Mouse (Mus musculus): ENCODE measurements around the gene Kbtbd8.

Kbtbd8 gene

DNA sequence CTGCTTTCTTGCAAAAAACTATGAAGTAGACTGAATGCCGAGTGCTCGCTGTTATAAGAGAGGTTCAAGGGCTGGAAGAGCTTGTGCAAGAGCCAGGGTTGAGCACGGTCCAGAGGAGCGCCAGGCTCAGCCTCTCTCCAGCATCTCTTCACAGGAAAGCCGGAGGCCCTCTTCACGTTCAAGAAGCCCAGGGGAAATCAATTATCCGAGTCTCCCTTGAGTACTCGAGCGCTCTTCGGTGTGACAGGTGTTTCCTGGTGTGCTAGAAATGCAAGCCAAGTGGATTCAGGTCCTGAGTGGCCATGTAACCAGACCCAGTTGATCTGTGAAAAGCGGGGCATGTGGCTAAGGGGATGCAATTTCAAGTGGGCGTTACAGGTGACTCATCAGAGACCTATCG lies at the start of gene Kbtbd8:
Gene Kbtbd8, plus strand, starts transcription at position 295 of the 400 bp plus-strand sequence.
- no peak for DNase-seq (ENCODE audit: low read depth, low spot score)

DNA sequence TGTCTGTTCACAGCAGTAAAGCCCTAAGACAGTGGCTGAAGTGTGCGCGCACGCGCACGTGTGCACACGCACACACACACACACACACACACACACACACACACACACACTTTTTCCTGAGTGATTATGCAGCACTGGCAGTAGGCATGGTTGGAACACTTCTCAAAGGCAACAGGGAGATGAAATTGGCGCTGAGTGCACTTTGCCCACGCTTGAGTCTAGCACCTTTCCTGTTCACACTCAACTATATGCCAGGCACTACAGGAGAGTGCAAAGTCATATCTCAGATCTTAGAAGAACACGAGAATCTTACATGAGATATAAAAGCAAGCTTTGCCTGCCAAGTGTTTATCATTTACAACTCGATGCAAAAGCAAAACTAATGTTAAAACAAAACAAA lies 47.3 kb upstream of the Kbtbd8 start:
- no peak for DNase-seq (ENCODE audit: low read depth, low spot score)

DNA sequence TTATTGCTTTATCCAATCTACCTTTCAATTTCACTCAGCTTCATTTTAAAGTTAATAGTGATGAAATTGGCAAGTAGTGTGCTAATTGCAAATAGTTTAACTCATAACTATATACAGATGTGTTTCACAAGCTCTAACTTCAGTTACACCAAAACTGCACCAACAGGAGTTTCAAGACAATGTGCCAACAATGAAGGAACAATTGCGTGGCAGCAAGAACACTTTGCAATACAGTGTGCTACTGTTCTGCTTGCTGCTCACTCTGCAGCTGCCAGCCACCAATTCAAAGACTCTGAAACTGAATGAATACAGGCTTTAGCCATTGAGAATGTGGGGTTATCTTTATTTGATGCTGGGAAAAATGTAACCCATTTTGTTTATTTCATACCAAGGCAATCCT lies 31.8 kb upstream of the Kbtbd8 start:
- DNase-seq (ENCODE audit: low read depth, low spot score) = no peak

DNA sequence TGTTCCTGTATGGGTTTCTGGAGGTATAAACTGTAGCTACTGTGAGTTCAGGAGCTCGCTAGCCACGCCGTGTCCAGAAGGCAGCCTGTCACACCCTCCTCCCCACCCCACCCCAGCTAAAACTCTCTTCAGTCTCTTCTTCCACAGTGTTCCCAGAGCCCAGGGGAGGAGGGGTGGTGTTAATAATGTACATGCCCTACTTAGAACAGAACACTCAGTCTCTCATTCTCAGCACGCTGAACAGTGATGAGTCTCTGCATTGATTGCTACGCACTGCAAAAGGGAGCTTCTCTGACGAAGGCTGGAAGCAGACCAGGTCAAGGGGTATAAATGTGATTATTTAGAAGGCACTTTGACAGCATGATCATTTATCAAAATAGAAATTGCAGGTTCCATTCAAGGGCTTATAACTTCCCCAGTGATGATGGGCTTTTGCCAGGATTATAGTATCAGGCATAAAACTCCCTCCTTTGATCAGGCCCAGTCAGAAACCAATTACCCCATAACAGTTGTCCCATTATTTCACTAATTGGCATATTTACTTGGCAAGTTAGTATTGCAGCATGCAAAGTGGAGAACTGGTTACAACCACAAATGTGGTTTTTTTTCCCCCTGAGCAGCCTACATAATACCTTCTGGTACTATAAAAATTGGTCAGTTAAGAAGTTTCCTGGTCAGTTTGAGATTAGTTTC lies 29.7 kb upstream of the Kbtbd8 start:
- no peak for DNase-seq (ENCODE audit: low read depth, low spot score)

DNA sequence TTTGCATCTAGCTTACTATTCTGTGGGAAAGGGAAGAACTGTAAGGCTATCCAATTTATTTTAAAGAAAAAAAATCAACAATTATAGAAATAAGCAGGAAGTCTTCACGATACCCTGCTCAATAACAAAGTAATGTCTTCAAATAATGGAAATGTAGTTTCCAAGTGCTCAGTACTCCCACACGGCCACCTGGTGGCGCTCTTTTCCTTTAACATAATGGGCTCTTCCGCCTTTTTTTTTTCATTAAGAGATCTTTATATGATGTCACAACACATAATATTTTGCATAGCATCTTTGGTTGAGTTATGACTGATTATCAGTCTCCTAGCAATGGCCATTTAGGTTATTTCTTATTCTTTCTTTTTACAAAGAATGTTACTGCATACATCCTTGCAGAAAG lies 29.0 kb upstream of the Kbtbd8 start:
- DNase-seq (ENCODE audit: low read depth, low spot score) = peak; percentile 3

DNA sequence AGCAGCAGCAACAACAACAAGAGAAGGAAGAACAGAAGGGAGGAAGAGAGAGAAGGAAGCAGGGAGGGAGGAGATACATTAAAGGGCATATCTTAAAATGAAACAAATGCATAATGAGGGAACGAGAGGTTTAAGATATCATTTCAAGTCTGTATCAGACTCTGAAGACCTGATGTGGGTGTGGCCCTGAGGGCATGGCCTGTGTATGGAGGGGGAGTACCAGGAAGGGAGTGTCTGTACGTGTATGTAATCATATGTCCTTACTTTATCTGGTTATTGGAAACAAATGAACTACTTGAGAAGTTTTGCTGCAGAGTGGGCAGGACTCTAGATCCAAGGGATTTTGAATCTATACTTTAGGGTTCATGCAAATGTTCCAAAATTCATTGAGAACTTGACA lies 22.3 kb upstream of the Kbtbd8 start:
- DNase-seq (ENCODE audit: low read depth, low spot score) = no peak

DNA sequence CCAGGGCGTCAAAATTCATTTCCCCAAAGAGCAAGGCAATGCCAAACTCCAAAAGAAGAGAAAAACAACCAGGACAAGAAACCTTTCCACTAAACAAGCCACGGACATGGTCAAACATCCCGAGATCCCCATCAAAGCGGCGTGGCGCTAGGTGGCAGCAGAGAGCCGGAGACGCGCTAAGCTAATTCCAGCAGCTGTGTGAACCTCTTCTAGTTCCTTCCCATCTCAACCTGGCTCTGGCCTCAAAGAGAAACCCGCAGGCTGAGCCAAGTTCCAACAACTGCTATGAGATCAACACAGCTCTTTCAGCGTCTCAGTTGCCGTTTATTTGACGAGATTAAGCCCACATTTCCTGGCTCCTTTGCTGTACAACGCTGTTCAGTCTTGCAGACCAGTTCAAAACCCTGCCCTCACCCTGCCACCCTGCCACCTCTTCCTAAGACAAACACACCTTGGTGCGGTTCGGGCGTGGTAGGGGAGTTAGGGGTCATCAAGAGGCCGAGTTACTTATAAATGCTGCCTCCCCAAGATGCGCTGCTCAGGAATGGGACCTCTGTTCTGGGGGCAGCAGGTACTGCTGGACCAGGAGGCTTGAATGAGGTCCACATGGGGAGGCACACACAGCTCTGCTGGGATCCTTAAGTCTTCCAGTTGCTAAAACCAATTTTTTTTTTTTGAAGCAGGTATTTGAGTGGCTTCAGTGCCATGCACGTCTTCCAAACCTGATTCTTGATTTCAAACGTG lies 18.5 kb upstream of the Kbtbd8 start:
- DNase-seq (ENCODE audit: low read depth, low spot score) = peak; percentile 74

DNA sequence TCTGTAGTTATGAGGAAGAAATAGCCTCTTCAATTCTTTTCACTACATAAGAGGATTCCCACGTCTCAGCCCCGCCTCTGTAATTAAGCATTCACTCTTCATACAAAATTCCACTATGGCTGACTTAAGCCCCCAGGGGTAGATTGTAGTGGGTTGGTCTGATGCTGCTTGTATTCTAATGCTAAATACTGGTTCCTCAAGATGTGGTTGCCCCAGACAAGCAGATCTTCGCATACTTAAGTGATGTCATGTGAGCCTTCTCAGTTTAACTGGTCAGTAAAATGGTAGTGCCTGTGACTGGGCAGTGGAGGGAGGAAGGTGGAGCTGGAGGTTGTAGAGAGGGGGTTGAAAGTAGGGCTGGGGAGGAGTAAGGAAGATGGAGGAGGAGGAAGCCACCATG lies 13.3 kb upstream of the Kbtbd8 start:
- DNase-seq (ENCODE audit: low read depth, low spot score) = no peak

DNA sequence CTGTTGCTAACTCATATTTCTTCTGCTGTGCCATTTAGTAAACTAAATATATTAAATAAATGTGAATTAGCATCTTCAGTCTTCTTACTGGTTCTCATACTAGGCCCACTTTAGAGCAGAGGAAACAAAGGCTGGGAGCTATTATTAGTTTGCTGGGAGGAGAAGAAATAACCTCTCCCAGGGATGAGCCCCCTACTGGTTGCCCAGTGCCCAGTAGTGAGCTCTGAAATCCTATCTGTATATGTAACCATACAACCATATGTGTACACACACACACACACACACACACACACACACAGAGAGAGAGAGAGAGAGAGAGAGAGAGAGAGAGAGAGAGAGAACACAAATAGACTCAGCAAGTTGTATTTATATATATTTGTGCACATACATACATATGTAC lies 8.6 kb upstream of the Kbtbd8 start:
- DNase-seq (ENCODE audit: low read depth, low spot score) = no peak

DNA sequence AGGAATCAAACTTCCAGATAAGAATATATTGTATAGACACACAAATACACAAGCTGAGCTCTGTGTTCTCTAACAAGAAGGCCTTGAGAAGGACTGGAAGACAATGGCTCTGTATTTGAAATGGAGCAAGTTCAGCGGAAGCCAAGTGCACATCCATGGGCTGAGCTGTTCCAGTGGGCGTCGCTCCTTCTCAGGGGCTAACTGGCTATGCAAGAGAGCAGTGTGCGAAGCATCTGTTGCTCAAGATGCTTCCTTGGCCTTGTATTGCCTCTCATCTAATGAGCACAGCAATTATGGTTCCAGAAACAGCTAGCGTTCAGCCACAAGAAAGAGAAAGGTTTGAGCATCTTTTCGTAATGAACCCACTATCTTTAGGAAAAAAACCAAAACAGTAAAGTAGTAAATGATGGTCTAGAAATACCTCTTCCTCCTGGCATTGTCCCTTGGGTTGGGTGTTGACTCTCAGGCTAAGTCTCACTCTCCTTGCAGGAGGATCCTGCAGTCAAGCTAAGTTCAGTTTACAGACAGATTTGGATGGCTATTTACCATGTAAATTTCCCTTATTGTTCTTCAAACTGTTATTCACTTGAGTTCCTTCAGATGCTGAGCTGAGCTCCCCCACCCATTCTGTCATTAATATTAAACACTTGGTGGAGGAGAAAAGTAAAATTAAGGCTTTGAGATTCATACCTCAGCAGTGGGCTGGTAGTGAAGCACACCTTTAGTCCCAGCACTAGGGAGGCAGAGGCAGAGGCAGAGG lies 7.2 kb upstream of the Kbtbd8 start:
- DNase-seq (ENCODE audit: low read depth, low spot score) = no peak

DNA sequence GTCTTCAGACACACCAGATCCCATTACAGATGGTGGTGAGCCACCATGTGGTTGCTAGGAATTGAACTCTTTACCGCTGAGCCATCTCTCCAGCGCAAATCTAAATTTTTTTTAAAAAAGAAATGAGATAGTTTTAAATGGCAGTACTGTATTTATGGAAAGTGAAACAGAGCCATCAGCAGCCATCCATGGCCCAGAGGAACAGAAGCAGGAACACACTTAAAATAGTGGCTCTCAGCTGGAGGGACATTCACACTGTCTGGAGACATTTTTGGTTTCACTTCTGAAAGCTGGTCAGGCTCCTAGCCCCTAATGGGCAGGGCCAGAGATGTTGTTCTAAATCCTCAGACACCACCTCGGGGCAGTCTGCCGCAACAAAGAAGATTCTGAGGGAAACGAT lies 5.0 kb upstream of the Kbtbd8 start:
- DNase-seq (ENCODE audit: low read depth, low spot score) = no peak

DNA sequence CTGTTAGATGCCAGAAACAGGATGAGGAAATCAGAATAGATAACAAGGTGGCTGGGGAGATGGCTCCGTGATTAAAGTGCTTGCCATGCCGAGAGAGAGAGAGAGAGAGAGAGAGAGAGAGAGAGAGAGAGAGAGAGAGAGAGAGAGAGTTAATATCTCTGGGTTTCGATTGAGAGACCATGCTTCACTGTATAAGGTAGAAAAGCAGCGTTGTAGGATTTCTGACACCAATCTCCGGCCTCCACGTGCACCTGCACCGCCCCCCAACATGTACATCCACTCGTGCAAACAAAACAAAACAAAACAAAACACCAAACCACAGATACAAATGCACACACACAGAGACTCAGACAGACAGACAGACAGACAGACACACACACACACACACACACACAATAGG lies 527 bp upstream of the Kbtbd8 start:
- no peak for DNase-seq (ENCODE audit: low read depth, low spot score)

DNA sequence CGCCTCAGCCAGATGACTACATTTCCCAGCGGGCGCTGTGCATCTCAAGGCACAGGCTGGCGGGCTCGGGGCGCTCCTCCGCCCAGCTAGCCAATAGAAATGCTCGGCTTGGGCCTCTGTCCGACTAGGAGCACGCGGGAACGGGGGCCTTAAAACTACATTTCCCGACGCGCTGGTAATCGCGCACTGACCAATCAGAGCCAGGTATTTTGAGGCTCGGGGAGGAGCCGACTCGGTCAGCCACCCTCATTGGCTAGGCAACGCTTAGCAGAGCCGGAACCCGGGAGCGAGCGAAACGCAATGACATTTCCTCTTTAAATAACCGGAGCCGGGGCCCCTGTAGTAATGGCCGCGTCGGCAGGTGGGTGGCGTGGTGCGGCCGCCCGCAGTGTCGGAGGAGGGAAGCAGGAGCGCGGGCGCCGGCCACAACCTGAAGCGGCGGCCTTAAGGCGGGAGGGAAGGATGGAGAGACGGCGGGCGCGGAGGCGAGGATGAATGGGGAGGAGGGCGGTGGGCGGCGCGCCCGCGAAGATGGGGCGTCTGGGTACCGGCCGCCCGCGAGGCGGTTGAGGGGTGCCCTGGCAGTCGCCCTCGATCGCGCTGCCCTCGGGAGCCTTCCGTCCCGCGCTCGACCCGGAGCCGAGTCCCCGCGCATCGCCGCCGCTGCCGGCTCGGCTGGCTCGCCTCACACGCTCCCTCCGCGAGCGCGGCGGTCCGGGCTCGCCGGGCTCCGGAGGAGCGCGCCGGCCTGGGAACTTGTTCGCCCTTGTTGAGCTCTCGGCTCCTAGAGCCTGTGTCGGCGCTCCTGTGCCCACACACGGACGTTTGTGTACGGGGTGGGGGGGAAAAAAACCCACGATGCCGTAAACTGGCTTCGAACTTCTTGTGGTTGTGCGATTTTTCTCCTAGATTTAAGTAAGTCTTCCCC lies 838 bp downstream of the Kbtbd8 start:
- DNase-seq (ENCODE audit: low read depth, low spot score) = peak; percentile 96

DNA sequence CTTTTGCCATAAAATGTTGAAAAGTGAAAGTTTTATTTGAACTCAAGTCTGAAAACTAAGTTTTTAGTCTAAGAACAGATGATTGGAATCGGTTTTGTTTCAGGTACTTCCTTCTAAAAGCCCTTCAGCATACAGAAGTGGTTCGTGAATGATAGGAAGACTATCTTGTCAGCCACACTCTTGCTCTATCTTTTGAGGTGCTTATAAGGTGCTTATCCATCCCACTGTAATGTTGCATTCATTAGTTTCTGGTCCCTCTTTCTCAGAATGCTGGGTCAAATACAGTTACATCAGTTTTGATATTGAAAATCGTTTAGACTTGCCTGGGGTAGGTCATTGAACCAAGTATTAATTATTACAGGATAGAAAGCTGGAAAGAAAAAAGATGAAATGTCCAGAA lies 2.3 kb downstream of the Kbtbd8 start:
- DNase-seq (ENCODE audit: low read depth, low spot score) = no peak

DNA sequence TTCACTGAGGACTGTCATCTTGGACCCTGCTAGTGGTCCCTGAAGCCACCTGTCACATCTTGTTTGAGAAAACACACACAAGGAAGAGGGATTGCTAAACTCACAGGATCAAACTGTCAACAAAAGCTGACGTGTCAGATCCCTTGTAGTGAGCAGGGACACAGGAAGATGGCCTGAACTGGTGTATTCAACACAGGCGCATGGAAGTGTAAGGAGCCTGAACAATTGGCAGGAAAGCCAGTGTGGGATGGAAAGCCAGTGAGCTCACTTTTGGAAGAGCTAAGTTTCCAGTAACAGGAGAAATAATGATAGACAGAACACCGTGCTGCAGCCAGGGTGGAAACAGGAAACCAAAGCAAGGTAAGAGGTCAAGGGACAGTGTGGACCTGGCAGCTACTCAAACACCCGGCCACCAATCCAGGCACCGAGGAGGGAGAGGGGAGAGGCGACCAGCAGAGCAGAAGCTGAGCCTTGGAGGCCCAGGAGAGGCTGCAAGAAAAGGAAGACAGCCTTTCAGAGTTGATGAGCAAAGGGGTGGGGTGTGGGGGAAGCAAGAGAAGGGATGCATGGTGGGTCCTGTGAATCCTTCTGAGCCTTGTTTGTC lies 33.0 kb downstream of the Kbtbd8 start:
- DNase-seq (ENCODE audit: low read depth, low spot score) = no peak

DNA sequence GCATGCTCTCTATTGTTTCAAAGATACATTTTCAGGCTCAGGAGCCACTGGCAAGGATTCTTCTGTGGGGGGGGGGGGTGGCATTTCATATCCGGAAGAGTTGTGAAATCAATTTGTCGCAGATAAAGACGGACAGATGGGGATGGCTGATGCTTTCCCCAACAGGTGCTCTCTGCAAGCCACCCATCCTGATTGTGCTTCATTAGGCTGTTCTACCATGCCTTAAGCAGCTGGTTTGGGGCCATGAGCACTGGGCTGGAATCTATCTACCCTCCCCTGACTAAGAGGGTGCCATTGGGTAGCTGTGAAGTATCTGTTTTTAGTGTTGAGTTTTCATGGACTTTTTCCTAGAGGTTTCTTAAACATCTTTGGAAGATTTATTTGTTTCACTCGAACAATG lies 33.8 kb downstream of the Kbtbd8 start:
- DNase-seq (ENCODE audit: low read depth, low spot score) = no peak

DNA sequence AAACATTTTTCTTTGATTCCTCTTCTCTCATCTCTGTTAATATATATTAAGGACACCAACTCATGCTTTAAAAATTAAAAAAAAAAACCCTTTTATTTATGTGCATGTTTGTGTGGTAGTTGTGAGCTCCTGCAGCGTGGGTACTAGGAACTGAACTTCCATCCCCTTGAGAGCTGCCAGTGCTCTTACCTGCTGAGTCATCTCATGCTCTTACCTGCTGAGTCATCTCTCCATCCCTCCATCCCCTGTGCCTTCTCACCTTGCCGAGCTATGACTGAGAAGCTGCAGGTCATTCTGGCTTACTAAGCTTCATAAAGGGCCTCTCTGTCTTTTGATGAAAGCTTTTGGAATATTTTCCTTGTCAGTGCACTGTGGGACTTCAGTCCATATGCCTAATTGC lies 34.5 kb downstream of the Kbtbd8 start:
- DNase-seq (ENCODE audit: low read depth, low spot score) = no peak

DNA sequence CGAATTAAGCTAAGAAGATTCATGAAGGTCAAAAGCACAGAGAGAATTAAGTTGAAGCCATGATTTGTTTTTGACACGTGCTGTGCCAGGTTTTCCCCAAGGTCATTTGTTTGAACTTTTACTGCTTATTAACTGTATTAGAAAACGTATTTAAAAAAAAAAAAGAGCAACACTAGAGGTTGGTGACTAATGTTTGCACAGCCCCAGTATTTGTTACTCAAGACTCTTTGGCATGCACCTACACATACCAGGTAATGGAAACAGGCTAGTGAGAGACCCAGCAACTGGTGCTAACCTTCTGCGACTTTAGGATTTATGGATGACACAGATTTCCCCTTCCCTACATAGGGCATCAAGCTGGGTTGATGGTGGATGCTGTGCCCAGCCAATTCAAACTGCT lies 46.9 kb downstream of the Kbtbd8 start:
- DNase-seq (ENCODE audit: low read depth, low spot score) = no peak

DNA sequence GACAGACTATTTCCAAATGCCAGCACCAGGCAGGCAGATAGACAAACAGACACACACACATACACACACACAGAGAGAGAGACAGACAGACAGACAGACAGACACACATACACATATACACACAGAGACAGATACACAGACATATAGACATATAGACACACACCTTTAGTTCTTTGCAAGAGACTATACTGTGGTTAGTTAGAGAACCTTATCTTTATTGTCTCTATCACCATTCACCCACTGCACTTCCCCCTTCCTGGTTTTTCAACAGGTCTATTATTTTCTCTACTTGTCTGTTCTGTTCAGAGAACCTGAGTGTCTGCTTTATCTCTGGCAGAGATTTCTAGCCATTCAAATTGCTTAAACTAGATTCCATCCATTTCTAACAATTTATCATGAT lies 48.6 kb downstream of the Kbtbd8 start:
- no peak for DNase-seq (ENCODE audit: low read depth, low spot score)

DNA sequence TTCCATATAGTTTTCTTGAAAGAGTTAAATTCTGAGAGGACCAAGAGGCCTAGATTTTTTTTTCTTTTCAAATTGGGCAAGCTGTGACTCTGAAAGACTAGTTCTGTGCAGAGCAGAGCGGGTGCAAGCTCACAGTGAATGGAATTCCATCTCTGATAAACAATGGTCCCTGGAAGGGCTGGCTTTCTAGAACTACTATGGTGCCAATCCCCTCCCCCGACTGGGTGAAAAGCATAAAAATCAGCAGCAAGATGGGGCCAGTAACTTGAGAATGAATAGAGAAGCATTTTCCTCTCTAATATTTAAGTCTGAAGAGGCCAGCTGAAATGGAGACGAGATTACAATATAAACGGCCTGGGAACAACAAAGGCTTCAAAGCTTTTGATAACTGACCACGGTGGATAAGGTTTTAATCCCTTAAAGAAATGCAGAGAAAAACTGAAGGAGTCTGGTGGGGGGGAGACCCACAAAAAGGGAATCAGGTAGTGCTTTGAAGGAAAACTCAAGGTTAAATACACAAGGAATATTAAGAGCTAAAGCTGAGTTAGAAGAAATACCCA lies 50.7 kb downstream of the Kbtbd8 start:
- no peak for DNase-seq (ENCODE audit: low read depth, low spot score)

DNA sequence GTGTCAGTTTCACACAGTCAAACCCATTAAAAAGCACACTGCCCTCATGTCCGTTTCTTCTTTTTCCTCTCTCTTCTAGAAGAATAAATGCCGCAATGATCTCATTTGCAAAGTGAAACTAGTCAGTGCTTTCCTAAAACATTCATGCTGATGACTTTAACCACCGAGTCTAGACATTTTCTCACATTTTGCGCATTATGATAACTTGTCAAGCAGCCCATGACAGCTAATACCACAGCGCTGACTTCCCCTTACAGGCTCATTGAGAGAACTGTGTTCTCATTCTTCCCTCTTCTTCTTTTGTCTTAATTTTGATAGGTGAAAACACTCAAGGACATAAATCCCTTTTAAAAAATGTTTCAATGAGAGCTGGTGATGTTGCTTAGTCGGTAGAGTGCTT lies 52.4 kb downstream of the Kbtbd8 start:
- no peak for DNase-seq (ENCODE audit: low read depth, low spot score)
